Mouse (Mus musculus) MEL-GATA-1-ER (cell line): ENCODE results near the gene Palld.

Experiments
- DNase-seq: peaks from one replicate; pipeline ENCODE4 v3.0.0-alpha.2; 2012; ENCODE audit warnings: low read depth; ENCODE audit errors: extremely low read depth

Gene Palld

GRCm38 (mm10) chr8:61902521-61902920 lies at the start of gene Palld:
Palld (minus strand) TSS chr8:61902690.
- DNase-seq: no peak

- DNase-seq: no peak
These were observed 35.1 kb upstream of the Palld start for GRCm38 (mm10) chr8:61937576-61937975.

GRCm38 (mm10) chr8:61933243-61933642 lies 30.8 kb upstream of the Palld start:
- no peak for DNase-seq

GRCm38 (mm10) chr8:61927777-61928494 lies 25.4 kb upstream of the Palld start, which contains the start of gene Ddx60:
Ddx60 (plus strand) TSS chr8:61928087.
- no peak for DNase-seq

GRCm38 (mm10) chr8:61924518-61924917 lies 22.0 kb upstream of the Palld start:
- DNase-seq: no peak

DNA sequence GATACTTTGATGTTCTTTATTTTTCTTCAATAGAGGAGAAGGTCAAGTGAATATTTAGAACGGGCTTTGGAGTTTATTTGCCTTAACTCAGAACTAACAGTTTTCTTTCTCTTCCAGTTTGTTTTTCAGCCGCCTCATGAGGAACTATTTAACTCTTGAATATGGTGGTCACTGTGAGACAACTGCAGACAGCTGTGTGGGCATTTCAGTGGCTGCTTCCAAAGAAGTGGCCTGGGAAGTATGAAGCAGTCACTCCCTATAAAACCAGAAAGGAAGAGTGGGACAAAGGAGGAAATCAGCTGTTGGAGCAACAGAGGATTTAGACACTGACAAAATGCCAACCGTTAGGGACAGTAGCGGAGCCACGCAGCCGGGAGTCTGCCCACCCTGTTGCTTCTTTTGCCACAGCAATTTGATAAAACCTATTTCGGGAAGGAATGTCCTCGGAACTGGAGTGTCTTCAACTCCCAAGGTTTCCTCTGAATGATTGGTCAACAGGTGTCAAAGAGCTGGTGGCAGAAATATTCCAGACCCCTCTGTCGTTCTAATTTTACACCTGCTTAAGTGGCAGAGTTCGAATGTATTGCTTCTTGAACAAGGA lies 19.1 kb upstream of the Palld start:
- DNase-seq: no peak

- DNase-seq: no peak
These were observed 17.9 kb upstream of the Palld start for GRCm38 (mm10) chr8:61920389-61920788.

GRCm38 (mm10) chr8:61919145-61919788 lies 16.8 kb upstream of the Palld start:
- no peak for DNase-seq

- no peak for DNase-seq
These were observed 14.8 kb upstream of the Palld start for GRCm38 (mm10) chr8:61917287-61917686.

- no peak for DNase-seq
These were observed 11.5 kb upstream of the Palld start for GRCm38 (mm10) chr8:61913957-61914356.

GRCm38 (mm10) chr8:61912817-61913216 lies 10.3 kb upstream of the Palld start:
- DNase-seq: no peak

DNA sequence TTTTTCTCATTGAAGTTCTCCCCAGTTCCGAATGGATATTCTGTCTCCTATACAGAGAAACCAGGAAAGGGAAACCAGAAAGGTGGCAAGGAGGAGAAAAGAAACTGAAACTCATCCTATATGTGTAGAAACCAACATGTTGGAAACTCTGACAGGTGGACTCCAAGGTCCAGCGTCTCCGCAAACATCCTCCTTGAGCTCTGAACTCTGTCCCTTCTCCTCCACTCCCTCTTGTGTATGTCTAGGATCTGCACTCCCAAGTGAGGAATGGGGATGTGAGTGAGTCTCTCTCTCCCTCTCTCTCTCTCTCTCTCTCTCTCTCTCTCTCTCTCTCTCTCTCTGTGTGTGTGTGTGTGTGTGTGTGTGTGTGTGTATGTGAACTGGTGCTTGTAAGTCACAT lies 6.8 kb upstream of the Palld start:
- no peak for DNase-seq

DNA sequence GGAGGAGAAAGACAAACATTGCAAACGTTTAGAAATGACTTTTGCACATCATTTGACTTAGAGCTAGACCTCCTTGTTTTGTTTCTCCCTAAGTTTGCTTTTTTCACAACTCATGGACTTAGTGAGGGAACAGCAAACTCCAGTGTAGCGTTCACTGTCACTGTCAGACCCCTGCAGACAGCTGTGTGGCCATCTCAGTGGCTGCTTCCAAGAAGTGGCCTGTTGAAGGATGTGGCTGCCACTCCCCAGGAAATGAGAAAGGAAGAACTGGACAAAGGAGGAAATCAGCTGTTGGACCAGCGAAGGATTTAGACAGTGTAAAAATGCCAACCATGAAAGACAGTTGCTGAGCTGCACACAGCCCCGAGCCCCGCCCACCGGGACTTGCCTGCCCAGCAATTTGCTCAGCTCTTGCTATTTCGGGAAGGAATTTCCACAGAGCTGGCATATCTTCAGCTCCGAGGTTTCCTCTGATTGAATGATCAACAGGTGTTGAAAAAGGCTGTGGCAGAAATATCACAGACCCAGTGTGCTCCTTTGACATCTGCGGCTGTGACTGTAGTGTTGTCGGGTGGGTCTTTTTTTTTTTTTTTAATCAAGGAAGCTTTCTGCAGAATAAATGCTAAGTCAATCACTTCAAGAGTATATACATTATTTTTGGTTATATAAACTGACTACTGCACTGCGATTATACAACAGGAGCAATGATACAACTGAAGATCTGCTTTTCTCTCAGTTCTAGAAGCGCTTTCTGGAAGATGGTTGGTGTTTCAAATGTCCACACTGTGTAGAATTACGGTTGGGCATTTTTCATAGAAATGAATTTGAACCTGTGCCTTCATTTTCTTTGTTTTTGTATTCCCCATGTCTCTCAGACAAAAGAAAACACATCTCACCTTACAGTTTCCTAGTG lies 6.1 kb upstream of the Palld start:
- DNase-seq: no peak

DNA sequence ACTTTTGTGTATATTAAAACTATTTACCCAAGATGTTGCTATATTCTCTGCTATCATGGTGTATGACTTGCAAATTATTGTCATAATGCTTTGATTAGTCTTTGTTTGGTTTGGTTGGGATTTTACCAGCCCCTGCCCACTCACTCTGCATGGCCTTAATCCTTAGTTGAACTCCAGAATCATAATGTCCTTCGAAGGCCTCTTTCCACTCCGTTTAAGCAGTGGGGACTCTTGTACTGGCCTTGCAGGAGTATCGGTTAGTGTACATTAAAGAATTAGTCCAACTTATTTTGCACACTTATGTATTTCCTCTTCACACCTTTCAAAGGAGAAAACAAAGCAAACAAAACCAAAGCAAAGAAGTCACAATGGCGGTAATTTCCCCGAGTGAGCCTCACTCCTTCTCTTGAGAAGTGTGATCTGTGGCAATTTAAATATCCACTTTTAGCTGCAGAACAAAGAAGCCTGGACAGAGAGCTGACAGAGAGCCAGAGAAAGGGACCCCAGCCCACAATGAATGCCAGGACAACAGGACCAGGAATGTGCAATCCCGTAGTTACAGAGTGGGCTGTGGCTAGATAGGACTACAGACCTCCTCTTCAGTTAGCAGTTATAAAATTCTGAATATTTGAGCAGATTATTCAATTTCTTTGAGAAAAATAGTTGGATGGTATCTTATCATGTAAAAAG lies 1.3 kb downstream of the Palld start:
- DNase-seq: no peak

DNA sequence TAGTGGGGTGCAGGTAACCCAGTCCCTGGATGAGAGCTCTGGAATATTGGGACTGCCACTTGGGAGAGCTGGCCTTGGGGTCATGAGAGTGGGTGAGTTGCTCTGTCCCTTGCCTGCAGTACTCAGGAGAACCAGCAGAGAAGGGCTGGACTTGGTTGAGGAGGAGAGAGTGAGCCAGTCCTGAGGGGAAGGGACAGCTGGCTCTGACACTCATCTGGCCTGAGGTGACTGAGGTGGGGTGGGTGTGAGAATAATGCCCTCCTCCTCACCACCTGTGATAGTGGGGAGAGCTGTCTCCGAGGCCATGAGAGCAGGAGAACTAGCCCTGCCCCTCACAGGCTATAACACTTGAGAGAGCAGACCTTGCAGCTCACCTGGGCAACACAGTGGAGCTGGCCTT lies 5.1 kb downstream of the Palld start:
- DNase-seq: no peak

GRCm38 (mm10) chr8:61896742-61897141 lies 5.7 kb downstream of the Palld start:
- no peak for DNase-seq

DNA sequence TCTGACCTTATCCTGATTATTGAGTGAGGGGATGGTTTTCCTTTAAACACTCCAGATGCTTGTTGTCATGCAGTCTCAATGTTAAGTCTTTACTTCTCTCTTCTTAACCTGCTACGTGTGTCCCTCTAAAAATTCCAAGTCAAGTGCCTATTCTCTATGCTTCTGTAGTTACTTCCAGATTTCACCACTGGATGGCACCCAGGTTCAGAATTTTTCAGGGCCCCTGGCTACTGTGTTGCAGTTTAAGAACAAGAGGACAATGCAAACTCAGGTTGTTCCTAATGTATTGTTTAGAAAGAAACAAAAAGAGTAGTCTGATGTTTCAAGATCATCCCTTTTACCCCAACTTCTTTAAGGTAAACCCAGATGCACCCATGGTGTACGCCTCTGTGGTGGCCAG lies 8.4 kb downstream of the Palld start:
- DNase-seq: no peak

DNA sequence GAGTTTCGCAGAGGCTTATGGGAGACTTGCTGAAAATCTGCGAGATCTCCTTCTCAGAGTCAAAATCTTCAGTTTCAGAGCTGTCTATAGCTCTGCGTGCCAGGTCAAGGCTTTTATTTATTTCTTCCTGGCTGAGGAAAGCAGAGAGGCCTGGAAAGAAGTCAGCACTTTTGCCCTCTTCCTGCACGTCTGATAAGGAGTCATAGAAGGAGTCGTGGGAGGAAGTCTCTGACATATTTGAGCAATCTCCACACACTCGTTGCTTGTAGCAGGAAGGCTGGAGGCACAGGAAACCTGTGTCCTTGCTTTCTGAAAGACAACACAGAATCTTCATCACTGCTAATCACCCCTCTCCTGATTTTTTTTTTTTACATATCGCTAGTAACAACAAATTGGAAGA lies 24.9 kb downstream of the Palld start:
- DNase-seq: no peak

GRCm38 (mm10) chr8:61875290-61875689 lies 27.2 kb downstream of the Palld start:
- DNase-seq: peak; percentile 29

DNA sequence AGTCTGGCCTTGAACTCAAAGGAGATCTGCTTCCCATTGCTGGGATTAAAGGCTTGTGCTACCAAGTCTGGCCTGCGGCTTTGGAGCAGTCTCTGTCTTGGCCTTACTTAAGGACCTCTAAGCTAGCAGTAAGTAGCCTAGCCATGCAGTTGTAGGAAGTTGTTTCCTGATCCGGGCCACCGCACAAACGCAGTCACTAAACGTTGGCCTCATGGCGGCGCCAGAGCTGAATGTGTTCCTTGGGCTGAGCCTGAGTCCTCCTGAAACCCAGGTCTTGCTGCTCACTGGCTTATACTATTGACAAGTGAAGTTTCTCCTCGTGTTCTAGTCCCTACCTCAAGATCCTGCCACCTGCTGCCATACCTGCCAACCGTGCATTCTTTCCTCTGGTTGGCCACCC lies 28.5 kb downstream of the Palld start:
- no peak for DNase-seq

- no peak for DNase-seq
These were observed 34.0 kb downstream of the Palld start for GRCm38 (mm10) chr8:61868481-61868880.
